Mouse (Mus musculus): ENCODE measurements around the gene Auh. TPM values are rescaled to one million over a fixed set of nuclear protein-coding genes. Genes with fewer than 3 reads are reported as not detected.
A peak's percentile ranks its signal among the peaks of the same experiment; 100 is the strongest.

Gene Auh
- total RNA-seq, 2 experiments from 2014 or later, result 126 to 138 TPM

DNA sequence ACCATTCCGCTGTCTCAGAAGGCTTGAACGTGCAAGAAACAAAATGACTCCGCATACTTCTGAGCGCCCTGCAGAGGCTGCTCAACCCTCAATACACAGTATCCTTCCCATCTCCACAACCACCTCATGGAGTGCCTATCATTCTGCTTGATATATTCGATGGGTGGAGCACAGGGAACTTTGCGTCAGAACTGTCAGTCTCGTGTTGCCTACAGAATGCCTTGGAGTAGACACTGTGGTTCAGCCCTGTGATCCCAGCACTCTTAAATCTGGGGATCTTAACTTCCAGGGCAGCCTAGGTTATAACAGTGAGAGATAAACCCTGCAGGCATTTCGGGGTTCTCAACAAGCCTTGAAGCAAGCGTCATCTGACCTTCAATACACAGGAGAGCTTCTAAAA, 1.1 kb downstream of the Auh start:
- no peak for DNase-seq (ENCODE audit: low spot score in 2 of 2)

DNA sequence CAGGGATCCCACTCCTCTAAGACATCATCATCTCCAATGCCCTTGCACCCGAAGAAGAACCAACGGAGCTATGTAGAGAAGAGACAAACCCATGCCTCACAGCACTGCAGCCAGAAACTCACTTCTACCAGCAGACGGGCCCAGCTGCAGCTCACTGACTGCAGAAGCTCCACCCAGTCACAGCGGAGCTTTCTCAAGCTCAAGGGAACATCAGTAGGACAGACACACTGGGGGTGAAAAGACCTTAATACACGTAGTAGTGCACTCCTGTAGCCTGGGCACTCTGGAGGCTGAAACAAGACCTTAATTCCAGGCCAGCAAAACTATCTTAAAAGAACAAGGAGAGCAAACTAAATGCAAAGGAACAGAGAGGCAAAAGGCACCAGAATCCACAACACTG, 5.0 kb downstream of the Auh start:
- no peak for DNase-seq (ENCODE audit: low spot score in 2 of 2)

DNA sequence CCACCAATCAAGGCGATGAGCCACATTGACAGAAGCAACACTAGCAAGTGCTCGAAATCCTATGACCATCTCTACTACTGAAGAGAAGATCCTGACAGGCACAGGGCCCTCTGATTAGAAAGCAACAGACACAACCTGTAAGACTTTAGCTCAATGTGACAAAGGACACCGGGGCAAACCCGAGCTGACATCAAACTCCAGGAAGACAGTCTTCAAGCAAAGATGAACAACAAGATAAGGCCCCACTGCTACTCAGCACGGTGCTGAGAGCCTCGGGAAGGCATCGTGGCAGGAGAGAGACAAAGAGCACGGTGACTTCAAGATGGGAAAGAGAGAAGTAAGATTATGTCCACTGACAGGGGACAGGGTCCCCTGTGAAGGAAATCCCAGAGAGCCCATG, 7.5 kb downstream of the Auh start:
- DNase-seq (ENCODE audit: low spot score in 2 of 2), result no peak

DNA sequence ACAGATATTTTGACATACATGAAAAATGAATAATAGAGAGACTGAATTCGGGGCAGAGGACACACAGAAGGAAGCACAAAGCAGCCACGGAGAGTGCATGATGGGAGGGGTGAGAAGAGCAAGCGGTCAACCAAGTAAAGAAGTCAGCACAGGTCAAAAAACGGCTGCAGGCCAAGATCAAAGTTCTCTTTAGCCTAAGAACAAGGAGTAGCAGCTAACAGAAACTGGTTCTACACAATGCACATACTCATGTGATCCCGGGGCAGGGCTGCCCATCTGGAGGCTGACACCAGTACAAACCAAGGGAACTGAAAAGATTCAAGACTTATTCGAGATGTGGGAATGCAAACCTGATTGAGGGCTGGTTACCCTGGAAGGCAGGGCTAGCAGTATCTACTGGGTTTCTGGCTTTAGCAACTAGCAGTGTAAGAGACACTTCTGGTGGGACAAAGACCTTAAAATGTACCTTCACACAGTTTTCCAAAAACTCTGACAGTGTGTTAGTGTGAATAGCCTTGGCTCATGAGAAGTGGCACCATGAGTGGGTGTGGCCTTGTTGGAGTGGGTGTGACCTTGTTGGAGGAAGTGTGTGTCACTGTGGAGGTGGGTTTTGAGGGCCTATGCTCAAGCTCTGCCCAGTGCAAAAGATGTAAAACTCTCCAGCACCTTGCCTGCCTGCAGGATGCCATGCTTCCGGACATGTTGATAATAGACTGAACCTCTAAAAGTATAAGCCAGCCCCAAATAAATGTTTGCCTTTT, 8.2 kb downstream of the Auh start:
- DNase-seq (ENCODE audit: low spot score in 2 of 2), result no peak

DNA sequence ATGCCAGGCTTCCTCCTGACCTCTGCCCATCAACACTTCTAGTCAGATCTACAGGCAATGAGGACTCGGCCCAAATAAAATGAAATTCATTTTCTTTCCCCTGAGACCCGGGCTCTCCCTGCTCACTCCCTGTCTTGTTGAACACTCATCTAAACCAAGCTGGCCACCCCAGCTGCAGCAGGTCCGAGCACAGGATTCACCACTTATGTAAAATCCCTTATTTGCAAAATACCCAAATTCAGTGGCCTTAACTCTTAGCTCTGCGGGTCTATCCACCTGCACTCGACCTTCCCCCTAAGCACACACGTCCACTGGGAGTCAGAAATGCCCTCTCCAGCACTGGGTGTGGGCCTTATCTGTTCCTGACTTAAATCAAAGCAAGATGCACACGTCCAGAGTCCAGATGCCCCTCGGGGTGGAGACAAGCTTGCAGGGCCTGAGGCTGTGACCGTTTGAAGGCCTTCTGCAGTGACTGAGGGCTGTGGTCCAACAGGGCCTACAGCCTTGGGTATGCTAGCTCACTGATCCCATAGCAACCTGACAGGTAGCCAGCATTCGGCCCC, 9.6 kb downstream of the Auh start:
- no peak for DNase-seq (ENCODE audit: low spot score in 2 of 2)

DNA sequence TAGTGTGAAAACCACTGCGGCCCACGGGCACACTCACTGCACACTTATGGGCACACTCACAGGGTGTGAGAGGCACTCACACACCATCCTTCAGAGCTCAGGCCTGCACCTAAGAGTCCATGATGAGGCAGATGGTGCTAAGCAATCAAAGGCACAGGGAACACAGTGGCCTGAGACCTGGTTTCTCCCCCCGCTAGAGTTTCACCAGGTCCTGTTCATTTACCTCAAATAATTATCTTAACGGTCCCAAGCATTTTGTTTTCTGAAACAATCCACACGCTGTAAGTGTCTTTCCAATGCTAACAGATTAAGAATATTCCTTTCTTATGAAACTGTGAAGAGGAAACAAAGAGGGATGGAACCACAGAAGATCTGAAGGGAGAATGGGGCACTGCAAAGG, 11.1 kb downstream of the Auh start:
- no peak for DNase-seq (ENCODE audit: low spot score in 2 of 2)

DNA sequence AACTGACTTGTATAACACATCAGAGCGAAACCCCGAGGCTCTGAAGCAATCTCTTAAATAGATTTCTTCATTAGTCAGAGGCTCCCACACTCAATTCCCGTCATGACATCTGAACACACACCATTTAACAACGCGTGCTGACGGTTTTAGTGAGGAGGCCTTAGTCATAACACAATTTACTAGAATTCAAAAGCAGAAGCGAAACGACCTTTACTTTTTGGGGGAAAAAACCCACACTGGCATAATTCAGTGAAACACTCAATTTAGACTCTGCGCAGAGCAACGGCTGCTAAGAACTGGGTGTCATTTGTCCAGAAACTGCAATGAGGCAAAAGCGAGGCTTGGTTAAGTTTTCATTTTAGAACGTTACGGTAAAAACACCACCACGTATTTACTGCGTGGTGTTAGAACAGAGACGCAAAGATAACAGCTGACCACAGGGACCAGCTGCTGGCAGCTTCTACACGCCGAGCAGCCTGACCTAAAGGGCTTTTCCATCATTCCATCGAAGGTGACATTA, 14.8 kb downstream of the Auh start:
- no peak for DNase-seq (ENCODE audit: low spot score in 2 of 2)

DNA sequence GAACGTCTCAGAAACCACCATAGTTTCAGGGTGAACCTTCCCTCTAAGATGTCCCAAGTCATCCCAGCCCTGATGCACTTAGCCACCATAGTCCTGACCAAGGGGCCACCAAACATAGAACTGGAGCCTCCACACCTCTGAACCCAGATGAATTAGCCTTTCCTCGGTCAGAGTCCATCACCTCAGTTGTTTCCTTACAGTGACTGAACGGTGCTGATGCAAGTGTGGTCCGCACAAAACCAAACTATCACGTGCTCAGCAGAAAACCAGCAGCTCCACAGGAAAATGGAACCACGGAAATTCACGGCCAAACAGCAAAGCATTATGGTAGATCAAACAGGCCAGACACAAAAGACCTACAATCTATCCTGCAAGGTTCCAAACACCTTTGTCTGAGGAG, 15.6 kb downstream of the Auh start:
- no peak for DNase-seq (ENCODE audit: low spot score in 2 of 2)

DNA sequence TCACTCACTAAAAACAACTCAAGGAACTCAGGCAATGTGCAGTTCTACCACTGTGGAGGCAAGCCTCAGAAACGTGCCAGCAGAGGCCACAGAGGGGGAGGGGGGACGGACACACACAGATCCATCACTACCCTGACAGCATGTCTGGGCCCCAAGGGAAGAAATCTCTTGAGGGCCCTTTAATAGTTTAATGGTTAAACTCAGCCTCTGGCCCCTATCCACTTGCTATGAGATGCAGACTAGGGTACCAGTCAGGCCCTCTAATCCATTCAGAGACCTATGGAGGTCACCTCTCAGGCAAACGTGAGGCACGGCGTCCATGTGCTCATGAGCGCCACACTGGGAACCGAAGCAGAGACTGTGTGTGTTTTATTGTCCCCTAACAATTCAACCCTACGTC, 17.0 kb downstream of the Auh start:
- DNase-seq (ENCODE audit: low spot score in 2 of 2), result no peak

DNA sequence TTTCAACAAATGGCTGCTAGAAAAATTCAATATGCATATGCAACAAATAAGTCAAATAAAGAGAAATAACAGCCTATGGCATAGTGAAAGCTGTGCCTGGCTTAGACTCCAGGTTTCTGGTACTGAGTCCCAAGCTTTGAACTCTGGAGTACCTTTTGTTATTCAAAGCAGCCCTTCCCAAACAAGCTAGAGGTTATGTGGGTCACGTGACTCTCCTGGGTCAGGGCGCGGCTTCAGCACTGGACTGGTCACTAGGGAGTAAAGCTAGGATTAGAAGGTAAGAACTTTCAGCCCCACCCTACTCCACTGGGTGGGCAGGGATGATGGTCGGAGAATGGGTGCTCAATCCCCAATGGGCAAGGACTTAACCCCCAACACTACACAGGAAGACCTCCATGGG, 18.2 kb downstream of the Auh start:
- no peak for DNase-seq (ENCODE audit: low spot score in 2 of 2)

DNA sequence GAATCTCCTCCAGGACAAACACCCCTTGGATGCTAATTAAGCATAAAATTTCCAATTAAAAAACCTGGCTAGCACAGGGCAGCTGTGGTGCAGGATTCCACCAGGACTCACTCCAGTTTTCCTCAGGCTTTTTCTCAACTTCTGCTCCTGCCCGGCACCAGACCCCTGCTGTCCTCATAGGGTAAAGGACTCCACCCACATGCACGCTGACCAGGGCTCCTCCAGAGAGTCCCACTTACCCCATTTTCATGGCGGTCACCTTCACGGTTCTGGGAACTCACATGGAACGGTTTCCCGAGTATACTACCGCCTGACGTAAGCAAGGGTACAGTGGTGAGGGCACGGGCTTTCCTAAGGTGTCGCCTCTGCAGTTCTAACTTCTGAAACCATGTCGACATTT, 23.2 kb downstream of the Auh start:
- no peak for DNase-seq (ENCODE audit: low spot score in 2 of 2)

DNA sequence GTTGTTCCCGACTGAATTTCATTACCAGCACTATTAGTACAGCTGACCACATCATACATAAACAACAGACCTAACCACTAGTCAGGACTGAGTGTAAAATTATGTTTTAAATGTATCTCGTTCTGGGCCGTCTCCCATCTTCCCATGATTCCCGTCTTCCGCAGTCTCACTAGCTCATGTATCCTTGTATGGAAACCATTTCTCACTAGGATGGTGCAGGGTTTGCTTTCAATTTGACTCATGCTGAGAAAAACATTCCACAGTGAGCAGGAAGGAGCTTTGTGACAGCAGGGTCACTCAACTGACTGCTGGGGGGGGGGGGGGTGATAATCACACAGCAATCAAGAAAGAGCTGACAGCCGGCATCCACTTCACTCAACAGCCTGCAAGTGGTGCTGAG, 25.3 kb downstream of the Auh start:
- DNase-seq (ENCODE audit: low spot score in 2 of 2), result no peak

DNA sequence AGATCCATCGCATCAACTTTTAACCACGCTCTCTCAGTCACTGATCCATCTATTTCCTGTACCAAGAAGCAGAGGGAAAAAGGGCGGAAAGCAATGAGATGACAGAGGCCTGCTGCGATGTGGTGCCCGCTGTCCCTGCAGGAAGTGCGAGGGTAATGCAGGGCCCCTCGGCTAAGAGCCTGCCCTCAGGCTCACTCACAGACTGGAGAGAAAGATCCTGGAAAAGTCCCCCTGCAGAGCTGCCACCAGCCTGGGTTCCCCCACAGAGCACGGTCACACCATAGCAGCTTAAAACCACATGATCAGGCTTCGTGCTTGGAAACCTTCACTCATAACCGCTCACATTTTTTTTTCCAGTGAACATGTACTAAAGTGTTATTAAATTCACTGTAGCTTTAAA, 25.7 kb downstream of the Auh start:
- DNase-seq (ENCODE audit: low spot score in 2 of 2), result no peak

DNA sequence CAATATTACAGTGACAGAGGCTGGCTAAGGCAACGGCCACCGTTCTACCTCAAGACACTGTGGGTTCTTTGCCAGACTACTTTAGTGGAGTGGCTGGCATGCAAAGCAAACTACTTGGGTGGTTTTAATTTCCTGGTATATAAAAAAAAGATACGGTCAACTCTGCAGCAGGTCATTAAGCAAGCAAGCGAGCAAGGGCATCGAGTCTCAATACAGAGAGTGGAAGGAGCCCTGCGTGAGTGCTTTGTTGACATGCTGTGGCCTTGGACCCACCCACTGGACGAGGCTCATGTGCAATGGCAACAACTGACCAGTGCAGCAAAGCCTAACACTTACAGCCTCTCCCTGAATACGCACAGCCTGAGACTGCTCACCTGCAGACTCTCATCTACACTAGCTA, 27.0 kb downstream of the Auh start:
- DNase-seq (ENCODE audit: low spot score in 2 of 2), result no peak

DNA sequence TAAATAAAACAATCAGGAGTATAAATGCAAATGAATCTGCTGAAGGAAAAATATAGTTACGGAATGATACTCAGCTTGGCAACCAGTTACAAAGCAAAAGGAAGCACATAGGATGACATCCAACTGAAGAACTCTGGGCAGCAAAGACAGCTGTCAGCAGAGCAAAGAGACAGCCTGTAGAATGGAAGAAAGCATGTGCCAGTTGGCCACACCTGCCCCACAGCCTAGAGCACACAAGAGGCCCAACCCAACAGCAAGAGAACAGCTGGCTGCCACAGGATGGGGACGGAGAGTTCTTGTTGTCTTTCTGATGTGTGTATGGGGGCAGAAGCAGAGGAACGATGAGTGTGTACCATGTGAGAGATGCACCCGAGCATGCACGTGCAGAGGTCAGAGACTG, 29.8 kb downstream of the Auh start:
- no peak for DNase-seq (ENCODE audit: low spot score in 2 of 2)

DNA sequence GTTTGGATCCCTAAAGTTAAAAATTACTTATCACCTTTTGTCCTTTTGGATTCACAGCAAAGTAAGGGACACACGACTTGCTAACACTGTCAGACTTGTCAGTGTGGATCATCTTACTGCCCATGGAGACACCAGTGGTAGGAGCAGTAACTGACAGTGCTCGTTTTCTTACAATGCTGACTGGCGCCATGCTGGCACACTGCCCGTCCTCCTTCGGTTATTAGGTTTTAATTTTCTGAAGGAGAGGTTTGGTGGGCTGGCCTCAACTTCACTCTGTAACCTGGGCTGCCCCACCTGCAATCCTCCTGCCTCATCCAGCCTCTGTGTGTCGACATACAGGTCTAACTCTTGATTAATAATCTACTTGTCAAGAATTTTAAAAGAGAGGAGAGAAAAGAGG, 31.7 kb downstream of the Auh start:
- DNase-seq (ENCODE audit: low spot score in 2 of 2), result no peak

DNA sequence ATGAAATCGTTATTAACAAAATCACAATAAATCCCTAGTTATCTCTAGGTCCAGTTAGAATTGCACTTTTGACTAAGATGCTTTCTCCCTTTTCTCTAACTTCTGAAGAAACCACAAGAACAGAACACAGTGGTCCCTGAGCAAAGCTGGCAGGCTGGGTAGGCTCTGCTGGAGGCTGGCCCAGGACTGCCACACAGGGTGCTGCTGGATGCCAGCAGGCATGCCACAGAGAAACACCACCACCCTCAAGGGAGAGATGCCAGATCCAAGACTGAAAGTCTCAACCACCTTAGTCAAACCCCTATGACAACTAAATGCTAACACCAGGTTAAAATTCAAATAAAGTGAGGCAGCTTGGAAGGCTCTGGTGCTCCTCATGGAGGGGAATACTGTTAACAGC, 36.7 kb downstream of the Auh start:
- no peak for DNase-seq (ENCODE audit: low spot score in 2 of 2)

DNA sequence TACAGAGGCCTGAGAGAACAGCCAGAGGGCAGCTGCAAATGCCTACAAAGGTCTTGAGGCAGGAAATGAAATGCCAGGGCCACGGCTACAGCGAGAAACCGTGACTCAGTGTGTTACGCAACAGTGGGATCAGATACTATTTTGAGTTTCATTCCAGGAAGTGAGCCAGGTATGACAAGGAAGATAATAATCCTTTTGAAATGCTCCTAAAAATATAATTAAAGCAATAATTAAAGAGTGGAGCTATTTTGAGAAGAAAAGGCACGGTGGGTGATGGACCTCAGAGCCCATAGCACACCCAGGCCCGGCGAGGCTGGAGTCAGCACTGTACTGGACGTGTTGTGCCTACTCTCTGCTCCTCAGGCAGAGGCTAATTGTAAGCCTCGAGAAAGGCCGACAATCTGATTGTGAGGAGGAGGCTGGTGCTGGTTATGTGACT, 37.4 kb downstream of the Auh start:
- peak; percentile 57 to 79 for DNase-seq (ENCODE audit: low spot score in 2 of 2)

DNA sequence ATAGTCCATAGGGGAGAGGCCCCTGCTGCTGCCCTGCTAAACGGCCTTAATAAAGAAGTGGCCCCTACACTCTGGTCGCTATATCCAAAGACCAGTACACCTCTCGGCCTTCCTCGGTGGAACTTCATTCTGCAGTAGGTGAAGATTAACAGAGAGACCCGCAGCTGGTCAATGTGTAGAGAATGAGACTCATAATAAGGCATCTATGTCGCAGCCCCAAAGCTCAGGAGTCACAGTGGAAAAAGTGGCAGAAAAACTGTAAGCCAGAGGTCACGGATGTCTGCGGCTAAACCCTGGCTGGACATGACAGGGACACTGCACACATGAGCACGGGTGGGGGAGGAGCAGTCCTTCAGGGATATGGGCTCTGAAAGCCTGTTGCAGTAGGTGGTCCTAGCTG, 39.2 kb downstream of the Auh start:
- DNase-seq (ENCODE audit: low spot score in 2 of 2), result no peak

DNA sequence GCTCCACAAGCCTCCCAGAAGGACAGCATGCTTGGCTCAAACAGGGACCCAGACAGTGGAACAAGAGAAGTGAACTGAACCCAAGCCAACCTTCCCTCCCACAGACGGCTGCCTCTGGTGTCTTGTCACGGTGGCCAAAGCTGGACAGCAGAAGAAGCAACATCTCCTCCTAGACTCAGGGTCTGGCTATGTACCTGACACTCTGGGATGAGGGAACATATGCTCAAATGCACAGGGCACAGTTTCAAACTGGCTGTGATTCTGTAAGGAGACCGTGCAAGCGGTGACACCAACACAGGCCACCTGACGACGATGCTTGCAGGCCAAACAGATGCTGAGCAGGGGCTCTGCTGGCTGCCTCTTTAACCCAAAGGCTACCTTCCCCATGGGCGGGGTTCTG, 42.7 kb downstream of the Auh start:
- no peak for DNase-seq (ENCODE audit: low spot score in 2 of 2)

DNA sequence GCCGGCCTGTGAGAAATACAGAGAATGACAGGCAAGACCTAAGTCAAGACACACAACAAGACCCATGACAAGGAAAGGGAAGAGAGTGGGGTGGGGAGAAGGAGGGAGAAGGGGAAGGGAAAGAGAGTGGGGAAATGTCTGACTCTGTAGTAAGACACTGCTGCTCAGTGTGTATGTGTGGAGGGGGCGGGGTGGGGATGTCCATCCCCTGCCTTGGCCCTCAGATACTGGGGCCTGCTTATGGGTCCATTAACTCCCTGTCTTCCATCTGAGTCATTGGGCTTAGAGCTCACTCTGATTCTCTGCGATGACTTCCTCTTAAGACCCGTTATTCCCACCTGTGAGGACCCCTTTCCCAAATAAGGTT, 45.5 kb downstream of the Auh start:
- no peak for DNase-seq (ENCODE audit: low spot score in 2 of 2)

DNA sequence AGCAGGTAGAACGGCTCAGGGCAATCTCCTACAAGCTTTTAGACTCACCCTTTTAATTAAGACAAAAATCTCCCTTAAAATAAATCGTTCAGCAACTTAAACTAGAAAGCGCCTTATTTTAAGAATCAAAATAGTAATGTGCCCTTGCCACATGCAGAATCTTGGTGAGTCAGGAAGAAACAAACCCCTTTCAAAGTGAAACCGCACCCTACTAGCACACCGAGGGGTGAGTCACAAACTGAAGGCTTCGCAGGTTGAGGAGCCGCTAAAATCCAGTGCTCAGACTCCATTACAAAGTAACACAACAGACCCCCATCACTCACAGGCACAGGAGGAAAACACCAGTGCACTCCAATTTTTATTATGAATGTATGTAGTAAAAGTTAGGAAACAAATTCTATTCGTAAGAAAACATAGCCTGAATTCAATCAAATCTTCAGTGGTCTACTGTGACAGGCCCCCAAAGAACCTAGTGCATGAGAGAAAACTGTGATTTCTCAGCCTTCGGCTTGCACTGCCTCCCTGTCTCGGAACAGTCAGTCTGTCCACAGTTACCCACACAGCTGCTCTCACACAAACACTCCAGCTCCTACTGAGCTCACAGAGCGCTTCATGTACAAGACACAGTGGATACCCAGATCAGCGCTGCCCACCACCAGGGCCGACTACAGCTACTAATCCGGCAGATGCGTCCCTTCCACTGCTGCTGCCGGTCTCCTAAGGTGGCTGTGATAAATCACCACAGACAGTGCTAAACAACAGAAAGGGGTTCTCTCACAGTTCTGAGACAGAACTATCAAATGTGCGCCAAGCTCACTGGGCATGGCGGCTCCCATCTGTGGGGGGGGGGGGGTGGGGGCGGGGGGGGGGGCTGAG, 46.2 kb downstream of the Auh start:
- DNase-seq (ENCODE audit: low spot score in 2 of 2), result no peak

Measured in adrenal gland, adult 18-20 months (tissue).